In genomic region chr1:64532589-64533470, GRCm38 (mm10) we compare ENCODE assay signal across 8 mouse cellular contexts. TPM values are rescaled to one million over a fixed set of nuclear protein-coding genes. Genes with fewer than 3 reads are reported as not detected.
DNase-seq lines count a peak whose midpoint lies in the region; ATAC-seq and TF ChIP-seq lines count a peak whose summit lies in the region.

Creb1 (plus strand) TSS chr1:64532645.

- no peaks in the 10 kb centered on the region for H3K36me3 ChIP-seq in embryonic facial prominence, embryonic 13.5 days
- H3K36me3 ChIP-seq in kidney, adult 2 months (ENCODE audit: control insufficient read depth, insufficient read depth, low read length), result no peaks in the 10 kb centered on the region
- H3K36me3 ChIP-seq in limb, embryonic 12.5 days, result peaks cover 3% of the 10 kb centered on the region; the same call in 1 of the 2 replicates
- H3K36me3 ChIP-seq in midbrain, embryonic 15.5 days (replicated peaks), result no peaks in the 10 kb centered on the region
- no peaks in the 10 kb centered on the region for H3K36me3 ChIP-seq in spleen, adult 2 months (ENCODE audit: control insufficient read depth, insufficient read depth, low read length)

- H3K4me3 ChIP-seq in embryonic facial prominence, embryonic 13.5 days, result peak within 1 kb of the TSS; percentile 95
- H3K4me3 ChIP-seq in kidney, adult 2 months (ENCODE audit: insufficient read depth, low read depth, low read length), result peak within 1 kb of the TSS; percentile 69
- H3K4me3 ChIP-seq in limb, embryonic 12.5 days (replicated peaks), result peak within 1 kb of the TSS; percentile 86
- H3K4me3 ChIP-seq in midbrain, embryonic 15.5 days, result peak within 1 kb of the TSS; percentile 79
- peak within 1 kb of the TSS; percentile 71 for H3K4me3 ChIP-seq in spleen, adult 2 months (ENCODE audit: extremely low read depth, insufficient read depth, insufficient read length)

- no peak for TF ChIP-seq CTCF in kidney, adult 2 months (conservative IDR thresholded peaks at IDR 0.05; ENCODE audit: insufficient read depth, insufficient read length, low read depth, low read length)
- no peak for TF ChIP-seq CTCF in spleen, adult 2 months (IDR thresholded peaks at IDR 0.05; ENCODE audit: extremely low read depth, insufficient read depth, insufficient read length, insufficient replicate concordance)

- H3K9me3 ChIP-seq in embryonic facial prominence, embryonic 13.5 days, result no peaks in the 10 kb centered on the region
- H3K9me3 ChIP-seq in limb, embryonic 12.5 days, result no peaks in the 10 kb centered on the region
- no peaks in the 10 kb centered on the region for H3K9me3 ChIP-seq in midbrain, embryonic 15.5 days

- under 1% methylated on average over 72 of the region's 119 CpGs for WGBS in embryonic facial prominence, embryonic 13.5 days
- WGBS in kidney, adult 2 months, result 8% methylated on average over 110 of the region's 119 CpGs
- WGBS in limb, embryonic 12.5 days, result under 1% methylated on average over 97 of the region's 119 CpGs
- WGBS in midbrain, embryonic 15.5 days, result under 1% methylated on average over 94 of the region's 119 CpGs
- 7% methylated on average over 117 of the region's 119 CpGs for WGBS in spleen, adult 2 months

- H3K4me1 ChIP-seq in embryonic facial prominence, embryonic 13.5 days, result peaks cover 20% of the 10 kb centered on the region
- no peaks in the 10 kb centered on the region; the same call in none of the 2 replicates for H3K4me1 ChIP-seq in kidney, adult 2 months (ENCODE audit: control insufficient read depth, insufficient read depth, low read length)
- peaks cover 25% of the 10 kb centered on the region for H3K4me1 ChIP-seq in limb, embryonic 12.5 days (replicated peaks)
- peaks cover 37% of the 10 kb centered on the region for H3K4me1 ChIP-seq in midbrain, embryonic 15.5 days
- peaks cover 17% of the 10 kb centered on the region for H3K4me1 ChIP-seq in spleen, adult 2 months (ENCODE audit: control insufficient read depth, insufficient read depth, insufficient read length)

- H3K27ac ChIP-seq in embryonic facial prominence, embryonic 13.5 days, result peak within 1 kb of the TSS; percentile 100
- H3K27ac ChIP-seq in kidney, adult 2 months (ENCODE audit: insufficient read depth, low read depth, low read length), result peak within 1 kb of the TSS; percentile 95
- peak within 1 kb of the TSS; percentile 100 for H3K27ac ChIP-seq in limb, embryonic 12.5 days
- H3K27ac ChIP-seq in midbrain, embryonic 15.5 days, result peak within 1 kb of the TSS; percentile 100
- H3K27ac ChIP-seq in spleen, adult 2 months (ENCODE audit: insufficient read depth, low read length), result peak within 1 kb of the TSS; percentile 99

- no peaks in the 10 kb centered on the region for H3K27me3 ChIP-seq in embryonic facial prominence, embryonic 13.5 days
- H3K27me3 ChIP-seq in kidney, adult 2 months (replicated peaks; ENCODE audit: control insufficient read depth, insufficient read depth, low read length), result no peaks in the 10 kb centered on the region
- no peaks in the 10 kb centered on the region for H3K27me3 ChIP-seq in limb, embryonic 12.5 days
- no peaks in the 10 kb centered on the region for H3K27me3 ChIP-seq in midbrain, embryonic 15.5 days (replicated peaks)
- H3K27me3 ChIP-seq in spleen, adult 2 months (ENCODE audit: control insufficient read depth, insufficient read depth, low read length), result no peaks in the 10 kb centered on the region

- H3K4me2 ChIP-seq in embryonic facial prominence, embryonic 13.5 days, result peak within 1 kb of the TSS; percentile 87
- peak within 1 kb of the TSS; percentile 75 for H3K4me2 ChIP-seq in limb, embryonic 12.5 days
- H3K4me2 ChIP-seq in midbrain, embryonic 15.5 days, result peak within 1 kb of the TSS; percentile 67

- peak within 1 kb of the TSS; percentile 99 for H3K9ac ChIP-seq in embryonic facial prominence, embryonic 13.5 days
- peak within 1 kb of the TSS; percentile 98 for H3K9ac ChIP-seq in limb, embryonic 12.5 days (replicated peaks)
- H3K9ac ChIP-seq in midbrain, embryonic 15.5 days, result peak within 1 kb of the TSS; percentile 90

- TF ChIP-seq POLR2A in kidney, adult 2 months (IDR thresholded peaks at IDR 0.05; ENCODE audit: low read depth, low read length), result peak; percentile 30
- TF ChIP-seq POLR2A in spleen, adult 2 months (IDR thresholded peaks at IDR 0.05; ENCODE audit: low read depth, low read length), result peak; percentile 70

- peak; percentile 99 for ATAC-seq in embryonic facial prominence, embryonic 13.5 days (ENCODE audit: insufficient number of reproducible peaks, insufficient read depth, low FRiP score, low TSS enrichment, low read depth)
- ATAC-seq in limb, embryonic 12.5 days (ENCODE audit: insufficient number of reproducible peaks, insufficient read depth, low FRiP score, low TSS enrichment, low read depth), result peak; percentile 98
- ATAC-seq in midbrain, embryonic 15.5 days (replicated peaks), result peak; percentile 99

- peak; percentile 98 for DNase-seq in 3134 (ENCODE audit: extremely low read depth, insufficient read length, low spot score)
- peak; percentile 98 to 99 for DNase-seq in adrenal gland, postnatal 36 days
- peak; percentile 98 for DNase-seq in heart, adult 18-20 months
- peak; percentile 98 for DNase-seq in kidney, adult 2 months
- DNase-seq in spleen, adult 2 months (ENCODE audit: low read depth in 1 of 2, low spot score in 2 of 2), result peak; percentile 91 to 95

RNA-seq across cellular contexts. Expression of gene Creb1, which starts in this region (rescaled TPM):
- 10 to 100 TPM; 44.7 to 46.0 TPM for total RNA-seq in adrenal gland, postnatal 36 days (2021)
- polyA plus RNA-seq in embryonic facial prominence, embryonic 13.5 days (2015; fragmentation: Nextera tagmentation; extraction: Ambion mirVana), result 37.5 and 40.0 TPM in 2 replicates
- 10 to 100 TPM; 24.2 to 27.4 TPM for total RNA-seq in heart, adult 18-20 months (2021)
- 12.5 and 13.3 TPM in 2 replicates for polyA plus RNA-seq in kidney, adult 2 months (2012; rRNA removed)
- 49.4 and 51.6 TPM in 2 replicates for polyA plus RNA-seq in limb, embryonic 12.5 days (2016; fragmentation: Nextera tagmentation; extraction: Ambion mirVana)
- polyA plus RNA-seq in midbrain, embryonic 15.5 days (2015; fragmentation: Nextera tagmentation; extraction: Ambion mirVana), result 37.4 and 39.1 TPM in 2 replicates
- polyA plus RNA-seq in spleen, adult 2 months (2012; rRNA removed), result 25.5 and 26.1 TPM in 2 replicates

Comparison
In these comparisons a context has a peak if more than half of its experiments do, and no peak if none do; other contexts are left out.
1. Peak in every context shown above with its lines: DNase-seq, ATAC-seq, H3K4me3 ChIP-seq and H3K27ac ChIP-seq.